Mouse (Mus musculus): ENCODE results near the gene Slamf1.
A peak's percentile ranks its signal among the peaks of the same experiment; 100 is the strongest.

DNA sequence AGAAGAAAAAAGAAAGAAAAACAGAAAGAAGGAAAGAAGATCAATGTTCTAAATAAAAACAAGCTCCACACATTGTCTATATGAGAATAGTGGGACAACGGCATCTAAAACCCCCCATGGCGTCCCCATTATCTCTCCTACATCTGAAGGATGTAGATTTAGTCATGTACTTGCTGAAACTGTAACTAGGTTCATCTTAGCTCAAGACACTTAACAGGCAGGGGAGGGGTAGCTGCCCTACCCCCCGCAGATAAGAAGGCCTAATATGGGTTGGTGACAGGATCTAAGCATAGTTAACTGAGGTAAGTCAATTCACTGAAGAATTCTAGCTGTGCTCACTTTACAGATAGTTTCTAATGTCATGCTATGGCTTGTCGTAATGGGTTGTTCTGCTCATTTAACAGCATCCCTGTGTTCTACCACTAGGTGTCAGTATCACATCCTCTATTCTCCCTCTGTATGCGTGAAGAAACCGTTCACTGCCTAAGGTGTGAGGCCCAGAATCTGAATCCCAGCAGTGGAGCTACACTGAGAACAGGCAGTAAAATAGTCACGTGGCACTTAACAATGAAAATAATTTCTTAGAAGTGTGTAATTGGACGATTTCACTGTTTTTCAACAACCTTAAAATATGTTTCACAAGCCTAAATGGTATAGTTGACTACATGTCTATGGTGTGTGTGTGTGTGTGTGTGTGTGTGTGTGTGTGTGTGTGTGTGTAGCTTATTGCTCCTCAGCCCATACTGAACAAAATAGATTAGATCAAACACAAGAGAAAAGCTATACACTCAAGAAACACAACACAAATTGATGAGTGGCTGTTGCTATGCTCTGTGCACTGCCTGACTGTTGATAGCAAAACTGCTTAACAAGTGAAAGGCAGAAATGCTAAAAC lies 48.9 kb downstream of the Slamf1 start:
- TF ChIP-seq CTCF (conservative IDR thresholded peaks at IDR 0.05; ENCODE audit: low read length) (peak; percentile 55), POU5F1 (IDR thresholded peaks at IDR 0.05; ENCODE audit: borderline replicate concordance, low read length) (no peak), NANOG (IDR thresholded peaks at IDR 0.05; ENCODE audit: borderline replicate concordance, low read length) (no peak)
